Mouse (Mus musculus): ENCODE measurements at regions not wholly inside any gene's neighbourhood (a gene's known extent, or its start where the extent isn't known, plus 50 kb on each side); places are given as distances from the start of the nearest gene placed in this dataset.
"Not testable (repeated sequence)": the region's sequence is repeated elsewhere in the genome, so short reads cannot be mapped to it uniquely, and the experiment has no call there.

DNA sequence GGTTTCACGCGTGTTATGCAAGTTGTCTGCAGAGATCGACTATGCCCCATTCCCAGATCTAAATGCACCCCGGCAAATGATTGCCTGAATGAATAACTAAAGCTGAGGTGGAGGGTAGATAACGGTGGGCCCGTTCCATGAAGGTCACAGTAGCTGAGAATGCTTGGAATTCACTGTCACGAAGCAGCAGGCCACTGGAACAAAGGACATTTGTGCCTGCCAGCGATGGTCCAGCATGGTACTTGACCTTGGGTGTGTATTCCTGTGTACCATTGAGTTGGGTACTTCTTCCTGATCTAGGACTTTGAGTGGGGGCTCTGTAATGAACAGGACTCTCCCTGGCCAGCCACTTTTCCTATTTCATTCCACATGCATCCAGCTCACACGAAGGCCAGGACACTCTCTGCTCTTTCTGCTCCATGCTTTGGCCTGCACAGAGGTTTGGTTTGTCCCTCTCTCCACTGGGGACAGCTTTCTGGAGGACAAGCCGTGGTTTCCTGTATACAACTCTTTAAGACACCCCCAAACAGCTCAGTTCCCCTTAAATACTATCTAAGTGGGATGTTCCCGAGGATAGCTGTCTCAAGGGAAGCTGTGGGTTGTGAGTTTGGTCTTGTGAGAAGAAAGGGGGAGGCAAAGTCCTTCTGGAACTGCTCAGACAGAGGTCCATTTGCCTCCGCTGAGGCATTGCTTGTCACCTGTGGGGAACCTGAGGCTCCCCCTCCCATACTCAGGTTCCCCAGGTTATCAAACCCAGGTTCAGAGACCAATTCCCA is 246.9 kb downstream of the Diras2 start:
- TF ChIP-seq POLR2A (IDR thresholded peaks at IDR 0.05; ENCODE audit: extremely low read depth, insufficient read depth, low read length) (no peak), CTCF (IDR thresholded peaks at IDR 0.05; ENCODE audit: low read depth, low read length) (no peak)
- H3K79me2 ChIP-seq (ENCODE audit: control insufficient read depth, insufficient read depth, low read length) = no peaks in the 10 kb centered on the region
- H3K27ac ChIP-seq (replicated peaks; ENCODE audit: insufficient read depth, low read depth, low read length) = no peak overlapping the region
- H3K27me3 ChIP-seq (ENCODE audit: control insufficient read depth, insufficient read depth, low read length) = 0 out of 2 replicates have a peak, but pooled peaks cover 3% of the 10 kb centered on the region
- no peak overlapping the region for H3K4me3 ChIP-seq (ENCODE audit: insufficient read depth, low read depth, low read length)
- no peaks in the 10 kb centered on the region for H3K4me1 ChIP-seq (ENCODE audit: control insufficient read depth, insufficient read depth, low read length)
- no peak for DNase-seq (ENCODE audit: extremely low read depth, low read depth, low spot score)
- WGBS = 65% methylated on average over 12 of the region's 12 CpGs
- H3K36me3 ChIP-seq (ENCODE audit: control insufficient read depth, insufficient read depth, low read length) = no peaks in the 10 kb centered on the region
- H3K9ac ChIP-seq (ENCODE audit: low read depth, low read length) = no peak overlapping the region

DNA sequence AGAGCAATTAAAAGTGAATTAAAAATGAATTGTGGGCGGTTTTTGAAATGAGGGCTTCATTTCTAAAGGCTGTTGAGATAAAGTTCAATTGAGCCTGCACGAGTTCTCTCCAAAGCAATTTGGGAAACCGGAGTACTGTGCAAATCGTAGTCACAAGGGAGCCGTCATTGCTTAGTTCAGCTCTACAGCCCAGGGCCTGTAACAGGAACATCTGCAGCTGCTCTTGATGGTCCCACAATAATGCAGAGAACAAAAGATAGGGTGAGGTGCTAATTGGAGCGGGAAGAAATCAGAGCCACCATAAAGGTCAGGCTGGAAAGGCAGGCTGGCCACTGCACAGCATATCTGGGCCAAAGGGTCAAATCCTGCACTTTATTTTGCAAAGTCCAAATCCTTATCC is 242.7 kb downstream of the Diras2 start:
- no peaks in the 10 kb centered on the region for H3K36me3 ChIP-seq (ENCODE audit: control insufficient read depth, insufficient read depth, low read length)
- no peak overlapping the region for H3K4me3 ChIP-seq (ENCODE audit: insufficient read depth, low read depth, low read length)
- no peak overlapping the region for H3K9ac ChIP-seq (ENCODE audit: low read depth, low read length)
- no peak for TF ChIP-seq POLR2A (IDR thresholded peaks at IDR 0.05; ENCODE audit: extremely low read depth, insufficient read depth, low read length)
- no peak for TF ChIP-seq CTCF (IDR thresholded peaks at IDR 0.05; ENCODE audit: low read depth, low read length)
- H3K27ac ChIP-seq (replicated peaks; ENCODE audit: insufficient read depth, low read depth, low read length) = no peak overlapping the region
- 0 out of 2 replicates have a peak, but pooled peaks cover 3% of the 10 kb centered on the region for H3K27me3 ChIP-seq (ENCODE audit: control insufficient read depth, insufficient read depth, low read length)
- H3K4me1 ChIP-seq (ENCODE audit: control insufficient read depth, insufficient read depth, low read length) = no peaks in the 10 kb centered on the region
- no peaks in the 10 kb centered on the region for H3K79me2 ChIP-seq (ENCODE audit: control insufficient read depth, insufficient read depth, low read length)
- no peak for DNase-seq (ENCODE audit: extremely low read depth, low read depth, low spot score)
- 77% methylated on average over 6 of the region's 6 CpGs for WGBS

DNA sequence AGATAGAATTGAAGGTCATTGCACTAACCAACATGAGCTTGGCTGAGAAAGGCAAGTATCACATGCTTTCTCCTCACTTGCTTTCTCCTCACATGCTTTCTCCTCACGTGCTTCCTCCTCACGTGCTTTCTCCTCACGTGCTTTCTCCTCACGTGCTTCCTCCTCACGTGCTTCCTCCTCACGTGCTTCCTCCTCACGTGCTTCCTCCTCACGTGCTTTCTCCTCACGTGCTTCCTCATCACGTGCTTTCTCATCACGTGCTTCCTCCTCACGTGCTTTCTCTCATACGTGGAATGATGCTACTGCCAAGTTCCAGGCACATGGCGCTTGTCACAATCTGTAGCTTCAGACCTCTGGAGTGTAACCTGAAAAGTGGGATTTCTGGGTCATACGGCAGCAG is 235.2 kb downstream of the Diras2 start:
- TF ChIP-seq CTCF (IDR thresholded peaks at IDR 0.05; ENCODE audit: low read depth, low read length) = no peak
- no peak for TF ChIP-seq POLR2A (IDR thresholded peaks at IDR 0.05; ENCODE audit: extremely low read depth, insufficient read depth, low read length)
- no peaks in the 10 kb centered on the region for H3K79me2 ChIP-seq (ENCODE audit: control insufficient read depth, insufficient read depth, low read length)
- H3K4me1 ChIP-seq (ENCODE audit: control insufficient read depth, insufficient read depth, low read length) = no peaks in the 10 kb centered on the region
- no peaks in the 10 kb centered on the region for H3K36me3 ChIP-seq (ENCODE audit: control insufficient read depth, insufficient read depth, low read length)
- no peak overlapping the region for H3K4me3 ChIP-seq (ENCODE audit: insufficient read depth, low read depth, low read length)
- no peak overlapping the region for H3K9ac ChIP-seq (ENCODE audit: low read depth, low read length)
- no peak overlapping the region for H3K27ac ChIP-seq (replicated peaks; ENCODE audit: insufficient read depth, low read depth, low read length)
- H3K27me3 ChIP-seq (ENCODE audit: control insufficient read depth, insufficient read depth, low read length) = no peaks in the 10 kb centered on the region
- WGBS = 76% methylated on average over 15 of the region's 15 CpGs
- no peak for DNase-seq (ENCODE audit: extremely low read depth, low read depth, low spot score)

DNA sequence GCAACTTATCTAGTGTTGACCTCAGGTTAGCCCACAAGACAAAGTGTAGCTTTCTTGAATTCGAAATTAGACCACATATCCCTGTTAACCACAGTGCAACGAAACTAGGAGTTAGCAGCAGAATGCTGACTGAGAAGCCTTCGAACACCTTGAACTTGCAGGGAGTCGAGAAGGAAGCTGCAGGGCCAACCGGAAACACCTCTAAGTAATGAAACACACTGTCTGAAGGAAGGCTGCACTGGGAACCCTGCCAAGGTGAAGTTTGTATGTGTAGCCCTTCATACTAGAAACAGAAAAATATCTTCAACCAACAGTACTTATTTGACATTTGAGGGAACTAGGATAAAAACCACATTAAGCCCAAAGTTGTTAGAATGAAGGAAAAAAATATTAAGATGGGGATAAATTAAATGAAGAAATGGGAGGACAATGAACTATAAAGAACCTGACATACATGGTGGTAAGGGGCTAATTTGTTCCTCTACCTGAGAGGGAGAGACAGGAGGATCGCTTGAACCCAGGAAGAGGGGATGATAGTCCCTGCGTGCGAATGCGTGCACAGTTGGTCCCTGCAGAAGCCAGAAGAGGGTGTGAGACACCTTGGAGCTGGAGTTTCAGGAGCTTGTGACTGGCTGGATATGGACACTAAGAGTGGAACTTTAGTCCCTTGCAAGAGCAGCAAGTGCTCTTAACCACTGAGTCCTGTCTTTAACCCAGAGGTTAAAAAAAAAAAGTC is 234.4 kb downstream of the Diras2 start:
- DNase-seq (ENCODE audit: extremely low read depth, low read depth, low spot score) = no peak
- no peak overlapping the region for H3K27ac ChIP-seq (replicated peaks; ENCODE audit: insufficient read depth, low read depth, low read length)
- 80% methylated on average over 9 of the region's 9 CpGs for WGBS

DNA sequence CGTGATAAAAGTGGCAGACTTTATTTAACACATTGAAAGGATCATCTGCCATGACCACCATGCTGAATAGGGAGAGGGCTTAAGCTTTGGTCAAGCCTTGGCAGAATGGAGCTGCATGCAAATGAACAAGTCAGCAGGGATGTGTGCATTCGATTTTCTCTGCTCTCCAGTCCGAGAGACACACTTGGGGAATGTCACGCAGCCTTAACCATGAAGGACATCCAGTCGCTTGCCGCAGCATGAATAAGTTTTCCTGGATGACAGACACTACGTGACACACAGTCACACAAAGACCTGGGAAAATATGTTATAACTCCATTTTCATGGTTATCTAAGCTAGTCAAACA is 233.8 kb downstream of the Diras2 start:
- Histone ChIP-seq H3K27ac (replicated peaks; ENCODE audit: insufficient read depth, low read depth, low read length) (no peak overlapping the region), H3K36me3 (ENCODE audit: control insufficient read depth, insufficient read depth, low read length) (no peaks in the 10 kb centered on the region), H3K79me2 (ENCODE audit: control insufficient read depth, insufficient read depth, low read length) (no peaks in the 10 kb centered on the region), H3K4me1 (ENCODE audit: control insufficient read depth, insufficient read depth, low read length) (no peaks in the 10 kb centered on the region), H3K27me3 (ENCODE audit: control insufficient read depth, insufficient read depth, low read length) (no peaks in the 10 kb centered on the region), H3K4me3 (ENCODE audit: insufficient read depth, low read depth, low read length) (no peak overlapping the region), H3K9ac (ENCODE audit: low read depth, low read length) (no peak overlapping the region)
- WGBS = 83% methylated on average over 7 of the region's 7 CpGs
- TF ChIP-seq CTCF (IDR thresholded peaks at IDR 0.05; ENCODE audit: low read depth, low read length) (no peak), POLR2A (IDR thresholded peaks at IDR 0.05; ENCODE audit: extremely low read depth, insufficient read depth, low read length) (no peak)
- DNase-seq (ENCODE audit: extremely low read depth, low read depth, low spot score) = no peak

More for the DNA sequence above, 234.4 kb downstream of the Diras2 start:
- Histone ChIP-seq H3K9ac (ENCODE audit: low read depth, low read length) (no peak overlapping the region), H3K27me3 (ENCODE audit: control insufficient read depth, insufficient read depth, low read length) (no peaks in the 10 kb centered on the region), H3K79me2 (ENCODE audit: control insufficient read depth, insufficient read depth, low read length) (no peaks in the 10 kb centered on the region), H3K4me3 (ENCODE audit: insufficient read depth, low read depth, low read length) (no peak overlapping the region), H3K4me1 (ENCODE audit: control insufficient read depth, insufficient read depth, low read length) (no peaks in the 10 kb centered on the region), H3K36me3 (ENCODE audit: control insufficient read depth, insufficient read depth, low read length) (no peaks in the 10 kb centered on the region)
- no peak for TF ChIP-seq POLR2A (IDR thresholded peaks at IDR 0.05; ENCODE audit: extremely low read depth, insufficient read depth, low read length)
- TF ChIP-seq CTCF (IDR thresholded peaks at IDR 0.05; ENCODE audit: low read depth, low read length) = no peak

DNA sequence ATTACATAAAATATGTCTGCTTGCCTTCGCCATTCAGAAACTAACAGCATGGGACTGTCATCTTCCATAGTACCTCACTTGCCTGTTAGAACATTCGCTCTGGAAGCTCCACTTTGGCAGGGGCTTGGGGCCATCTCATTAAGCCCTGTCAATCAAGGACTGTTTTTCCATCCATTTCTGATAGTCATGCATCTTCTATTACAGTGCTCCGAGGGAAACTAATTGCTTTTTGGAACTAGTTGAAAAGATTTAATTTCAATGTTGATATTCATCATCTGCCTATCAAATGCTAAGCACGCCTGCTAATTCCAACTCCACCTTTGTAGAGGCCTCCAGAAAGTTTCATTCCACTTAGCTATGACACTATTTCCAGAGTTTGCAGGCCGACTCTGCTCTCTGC is 232.7 kb downstream of the Diras2 start:
- TF ChIP-seq POLR2A (IDR thresholded peaks at IDR 0.05; ENCODE audit: extremely low read depth, insufficient read depth, low read length) = no peak
- no peak for TF ChIP-seq CTCF (IDR thresholded peaks at IDR 0.05; ENCODE audit: low read depth, low read length)
- WGBS = 77% methylated on average over 5 of the region's 5 CpGs
- Histone ChIP-seq H3K9ac (ENCODE audit: low read depth, low read length) (no peak overlapping the region), H3K79me2 (ENCODE audit: control insufficient read depth, insufficient read depth, low read length) (no peaks in the 10 kb centered on the region), H3K27ac (replicated peaks; ENCODE audit: insufficient read depth, low read depth, low read length) (no peak overlapping the region), H3K27me3 (ENCODE audit: control insufficient read depth, insufficient read depth, low read length) (no peaks in the 10 kb centered on the region), H3K4me1 (ENCODE audit: control insufficient read depth, insufficient read depth, low read length) (no peaks in the 10 kb centered on the region), H3K36me3 (ENCODE audit: control insufficient read depth, insufficient read depth, low read length) (no peaks in the 10 kb centered on the region), H3K4me3 (ENCODE audit: insufficient read depth, low read depth, low read length) (no peak overlapping the region)
- no peak for DNase-seq (ENCODE audit: extremely low read depth, low read depth, low spot score)

DNA sequence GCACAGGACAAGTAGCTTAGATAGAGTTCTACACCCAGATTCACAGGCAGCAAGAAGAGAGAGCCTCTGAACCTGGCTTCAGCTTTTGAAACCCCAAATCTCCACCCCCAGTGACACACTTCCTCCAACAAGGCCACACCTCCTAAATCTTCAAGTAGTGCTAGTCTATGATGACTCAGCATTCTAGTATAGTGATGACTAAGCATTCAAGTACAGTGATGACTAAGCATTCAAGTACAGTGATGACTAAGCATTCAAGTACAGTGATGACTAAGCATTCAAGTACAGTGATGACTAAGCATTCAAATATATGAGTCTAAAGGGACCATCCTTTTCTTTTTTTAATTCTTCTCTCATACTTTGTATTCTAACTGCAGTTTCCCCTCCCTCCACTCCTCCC is 225.8 kb downstream of the Diras2 start:
- H3K4me1 ChIP-seq (ENCODE audit: control insufficient read depth, insufficient read depth, low read length); H3K36me3 ChIP-seq (ENCODE audit: control insufficient read depth, insufficient read depth, low read length); H3K79me2 ChIP-seq (ENCODE audit: control insufficient read depth, insufficient read depth, low read length); H3K27me3 ChIP-seq (ENCODE audit: control insufficient read depth, insufficient read depth, low read length); DNase-seq (ENCODE audit: extremely low read depth, low read depth, low spot score); H3K9ac ChIP-seq (ENCODE audit: low read depth, low read length); H3K27ac ChIP-seq (replicated peaks; ENCODE audit: insufficient read depth, low read depth, low read length); H3K4me3 ChIP-seq (ENCODE audit: insufficient read depth, low read depth, low read length): not testable (repeated sequence)

Data from liver, adult 2 months (tissue).